Mouse (Mus musculus) adrenal gland, adult (tissue): ENCODE data around the gene Tmem135.
A peak's percentile ranks its signal among the peaks of the same experiment; 100 is the strongest.

Experiments
- DNase-seq, 2 experiments: peaks; one replicate each; pipeline ENCODE4 v3.0.0; 2022 to 2023; ENCODE audit warnings: low spot score in 1 of 2; ENCODE audit not compliant: inconsistent age in 2 of 2

The Tmem135 gene

GRCm38 (mm10) chr7:89391281-89391680 lies 12.7 kb downstream of the Tmem135 start:
- DNase-seq = peak in 1 of 2 experiments; percentile 37

GRCm38 (mm10) chr7:89390660-89391059 lies 13.4 kb downstream of the Tmem135 start:
- peak; percentile 31 to 89 for DNase-seq

- peak in 1 of 2 experiments; percentile 33 for DNase-seq
Observed at GRCm38 (mm10) chr7:89388981-89389380, 15.0 kb downstream of the Tmem135 start.

GRCm38 (mm10) chr7:89382892-89383291 lies 21.1 kb downstream of the Tmem135 start:
- no peak for DNase-seq

GRCm38 (mm10) chr7:89380935-89381705 lies 22.9 kb downstream of the Tmem135 start:
- DNase-seq = peak; percentile 15 to 79

- DNase-seq = peak in 1 of 2 experiments; percentile 41
Observed at GRCm38 (mm10) chr7:89371623-89372295, 32.3 kb downstream of the Tmem135 start.

- peak; percentile 25 to 79 for DNase-seq
Observed at GRCm38 (mm10) chr7:89370917-89371316, 33.1 kb downstream of the Tmem135 start.

GRCm38 (mm10) chr7:89370086-89370485 lies 33.9 kb downstream of the Tmem135 start:
- no peak for DNase-seq

GRCm38 (mm10) chr7:89367643-89368042 lies 36.4 kb downstream of the Tmem135 start:
- no peak for DNase-seq

- no peak for DNase-seq
Observed at GRCm38 (mm10) chr7:89365135-89365880, 38.7 kb downstream of the Tmem135 start.

GRCm38 (mm10) chr7:89363975-89364374 lies 40.0 kb downstream of the Tmem135 start:
- DNase-seq = no peak

- DNase-seq = peak in 1 of 2 experiments; percentile 55
Observed at GRCm38 (mm10) chr7:89356307-89356706, 47.7 kb downstream of the Tmem135 start.

GRCm38 (mm10) chr7:89355519-89356255 lies 48.3 kb downstream of the Tmem135 start:
- DNase-seq = peak; percentile 31 to 60

- DNase-seq = no peak
Observed at GRCm38 (mm10) chr7:89342021-89342420, 62.0 kb downstream of the Tmem135 start.

GRCm38 (mm10) chr7:89339808-89340207 lies 64.2 kb downstream of the Tmem135 start:
- DNase-seq = no peak

- DNase-seq = no peak
Observed at GRCm38 (mm10) chr7:89339142-89339435, 64.9 kb downstream of the Tmem135 start.

- peak; percentile 97 to 99 for DNase-seq
Observed at GRCm38 (mm10) chr7:89338350-89339141, 65.5 kb downstream of the Tmem135 start.

GRCm38 (mm10) chr7:89337711-89338349 lies 66.2 kb downstream of the Tmem135 start:
- no peak for DNase-seq

GRCm38 (mm10) chr7:89336434-89336833 lies 67.6 kb downstream of the Tmem135 start:
- no peak for DNase-seq

- no peak for DNase-seq
Observed at GRCm38 (mm10) chr7:89335316-89335715, 68.7 kb downstream of the Tmem135 start.
